Mouse (Mus musculus) granulocyte monocyte progenitor cell, adult 5-6 weeks (primary cell): Measurements from ENCODE around the gene Myo1a. TPM values are rescaled to one million over a fixed set of nuclear protein-coding genes. Genes with fewer than 3 reads are reported as not detected.

Source experiments
- ATAC-seq: replicated peaks from 2 replicates; pipeline ENCODE4 v1.8.0; 2016; ENCODE audit warnings: mild to moderate bottlenecking, moderate TSS enrichment, inconsistent platforms; ENCODE audit not compliant: poor library complexity, severe bottlenecking
- total RNA-seq, 2 experiments: library from RNA; stranded (forward) in 1 of 2; stranded (reverse) in 1 of 2; fragments of 200-712, 200-1000 nt in 1 of 2; fragments of >200 nt in 1 of 2; fragmentation: Nextera tagmentation in 1 of 2; gene quantifications; 2 replicates each; pipeline ENCODE4 v1.2.3; 2014 to 2017

The Myo1a gene
- total RNA-seq, 2 experiments from 2014 or later = not detected

- ATAC-seq = no peak
These were observed 30.8 kb upstream of the Myo1a start for GRCm38 (mm10) chr10:127674046-127674655.

- peak; percentile 81 for ATAC-seq
These were observed 30.0 kb upstream of the Myo1a start for GRCm38 (mm10) chr10:127674794-127675522.

- ATAC-seq = no peak
These were observed 29.0 kb upstream of the Myo1a start for GRCm38 (mm10) chr10:127675859-127676398.

- ATAC-seq = peak; percentile 87
These were observed 28.1 kb upstream of the Myo1a start for GRCm38 (mm10) chr10:127676691-127677548.

GRCm38 (mm10) chr10:127677591-127678336, 27.2 kb upstream of the Myo1a start:
- peak; percentile 35 for ATAC-seq

GRCm38 (mm10) chr10:127679208-127679607, 25.8 kb upstream of the Myo1a start:
- ATAC-seq = no peak

- ATAC-seq = no peak
These were observed 25.1 kb upstream of the Myo1a start for GRCm38 (mm10) chr10:127679881-127680280.

- ATAC-seq = no peak
These were observed 22.1 kb upstream of the Myo1a start for GRCm38 (mm10) chr10:127682886-127683285.

GRCm38 (mm10) chr10:127691053-127691452, 13.9 kb upstream of the Myo1a start:
- no peak for ATAC-seq

- ATAC-seq = peak; percentile 62; the same call in 1 of the 2 replicates
These were observed 10.3 kb upstream of the Myo1a start for GRCm38 (mm10) chr10:127694636-127695035.

GRCm38 (mm10) chr10:127695775-127696174, 9.2 kb upstream of the Myo1a start:
- ATAC-seq = no peak

- ATAC-seq = no peak
These were observed 6.0 kb upstream of the Myo1a start for GRCm38 (mm10) chr10:127698966-127699365.

GRCm38 (mm10) chr10:127703299-127703698, 1.7 kb upstream of the Myo1a start:
- no peak for ATAC-seq

- ATAC-seq = no peak
These were observed 677 bp upstream of the Myo1a start for GRCm38 (mm10) chr10:127704293-127704692.

- ATAC-seq = peak; percentile 44; the same call in 1 of the 2 replicates
These were observed 813 bp downstream of the Myo1a start for GRCm38 (mm10) chr10:127705783-127706182.

GRCm38 (mm10) chr10:127707721-127708120, 2.8 kb downstream of the Myo1a start:
- no peak for ATAC-seq

- no peak for ATAC-seq
These were observed 3.9 kb downstream of the Myo1a start for GRCm38 (mm10) chr10:127708850-127709370.

GRCm38 (mm10) chr10:127710331-127710730, 5.4 kb downstream of the Myo1a start:
- no peak for ATAC-seq

- ATAC-seq = no peak; the same call in 1 of the 2 replicates
These were observed 7.8 kb downstream of the Myo1a start for GRCm38 (mm10) chr10:127712736-127713135.
